8 mouse cellular contexts compared by ENCODE assay signal in the genomic region with DNA sequence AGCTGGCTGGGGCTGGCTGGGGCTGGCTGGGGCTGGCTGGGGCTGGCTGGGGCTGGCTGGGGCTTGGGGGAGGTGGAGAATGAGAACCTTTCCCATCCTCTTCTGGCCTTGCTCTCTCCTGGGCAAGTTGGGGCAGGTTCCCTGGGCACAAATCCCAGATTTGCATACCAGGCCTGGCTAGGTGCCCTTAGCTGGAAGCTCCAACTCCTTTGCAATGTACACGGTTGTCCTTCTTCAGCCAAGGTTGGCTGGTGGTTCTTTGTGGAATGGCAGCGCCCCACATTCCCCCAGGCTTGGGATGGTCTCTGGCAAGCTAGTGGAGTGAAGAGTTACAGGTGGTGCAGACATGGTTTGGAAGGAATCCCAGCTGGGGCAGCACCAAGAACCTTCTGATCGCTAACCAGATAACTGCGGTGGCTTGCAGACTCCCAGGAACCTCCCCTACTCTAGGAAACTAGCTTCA.
A peak's percentile ranks its signal among the peaks of the same experiment; 100 is the strongest.
DNase-seq lines count a peak whose midpoint lies in the region; ATAC-seq and TF ChIP-seq lines count a peak whose summit lies in the region.

No protein-coding gene starts in this region.

- no peak for TF ChIP-seq POLR2A in brain, embryonic 14.5 days (IDR thresholded peaks at IDR 0.05; ENCODE audit: borderline replicate concordance, extremely low read depth, insufficient read depth, insufficient read length, poor library complexity, severe bottlenecking)

- ATAC-seq in kidney, embryonic 14.5 days (ENCODE audit: low FRiP score, low TSS enrichment): no peak
- ATAC-seq in intestine, embryonic 15.5 days: no peak

- no peaks in the 10 kb centered on the region for H3K36me3 ChIP-seq in kidney, embryonic 14.5 days (ENCODE audit: control insufficient read depth, insufficient read depth, low read length)
- H3K36me3 ChIP-seq in intestine, embryonic 15.5 days: no peaks in the 10 kb centered on the region

- H3K9ac ChIP-seq in kidney, embryonic 14.5 days (ENCODE audit: low read depth, low read length): no peak overlapping the region
- H3K9ac ChIP-seq in intestine, embryonic 15.5 days: no peak overlapping the region

- TF ChIP-seq CTCF in brain, embryonic 14.5 days (IDR thresholded peaks at IDR 0.05; ENCODE audit: borderline replicate concordance, extremely low read depth, insufficient read depth, insufficient read length): no peak

- H3K27ac ChIP-seq in kidney, embryonic 14.5 days (ENCODE audit: low read depth, low read length): no peak overlapping the region
- H3K27ac ChIP-seq in intestine, embryonic 15.5 days: no peak overlapping the region

- H3K4me2 ChIP-seq in kidney, embryonic 14.5 days (replicated peaks; ENCODE audit: low read depth, low read length): no peak overlapping the region
- no peak overlapping the region for H3K4me2 ChIP-seq in intestine, embryonic 15.5 days (replicated peaks)

- peak; percentile 66 for DNase-seq in kidney, adult 11 months
- DNase-seq in brain, embryonic 14.5 days (ENCODE audit: low read depth): peak; percentile 32
- DNase-seq in gastrocnemius, postnatal 25 days: peak; percentile 81
- peak; percentile 29 for DNase-seq in ovary, postnatal 10 days (ENCODE audit: low spot score)
- DNase-seq in layer of hippocampus, postnatal 36 days: no peak
- DNase-seq in frontal cortex, postnatal 10 days (ENCODE audit: low spot score in 2 of 2): no peak

- no peaks in the 10 kb centered on the region for H3K27me3 ChIP-seq in kidney, embryonic 14.5 days (ENCODE audit: control insufficient read depth, insufficient read depth, low read length)
- no peaks in the 10 kb centered on the region for H3K27me3 ChIP-seq in intestine, embryonic 15.5 days (replicated peaks)

- H3K4me3 ChIP-seq in kidney, embryonic 14.5 days (ENCODE audit: low read length): no peak overlapping the region
- H3K4me3 ChIP-seq in intestine, embryonic 15.5 days (replicated peaks): no peak overlapping the region

- no peaks in the 10 kb centered on the region for H3K4me1 ChIP-seq in kidney, embryonic 14.5 days (ENCODE audit: control insufficient read depth, insufficient read depth, low read length)
- no peaks in the 10 kb centered on the region for H3K4me1 ChIP-seq in intestine, embryonic 15.5 days (replicated peaks)

- no peaks in the 10 kb centered on the region for H3K9me3 ChIP-seq in kidney, embryonic 14.5 days (ENCODE audit: control insufficient read depth, low read length)
- H3K9me3 ChIP-seq in intestine, embryonic 15.5 days: no peaks in the 10 kb centered on the region

- 79% methylated on average over 4 of the region's 4 CpGs for WGBS in kidney, embryonic 14.5 days
- 78% methylated on average over 4 of the region's 4 CpGs for WGBS in intestine, embryonic 15.5 days

Comparison
In these comparisons a context has a peak if more than half of its experiments do, and no peak if none do; other contexts are left out.
1. DNase-seq: peak in kidney, adult 11 months (single experiment), brain, embryonic 14.5 days (single experiment), gastrocnemius, postnatal 25 days (single experiment) and ovary, postnatal 10 days (single experiment); none in layer of hippocampus, postnatal 36 days (0 of 2) and frontal cortex, postnatal 10 days (0 of 2).